19 mouse cellular contexts compared by ENCODE assay signal in genomic region chr2:52955831-52956230, GRCm38 (mm10).
DNase-seq lines count a peak whose midpoint lies in the region; ATAC-seq and TF ChIP-seq lines count a peak whose summit lies in the region.
"Had no signal": no experiment of that assay in that cellular context is flagged by ENCODE, and none has a peak within 500 bp of the region (broad histone marks: within the 10 kb centered on the region; RNA-seq: fewer than 3 reads in every experiment).

No protein-coding gene starts in this region.

- no peak overlapping the region for H3K4me2 ChIP-seq in hindbrain, embryonic 14.5 days (replicated peaks)
- H3K4me2 ChIP-seq in midbrain, embryonic 13.5 days (replicated peaks) = no peak overlapping the region
- no peak overlapping the region for H3K4me2 ChIP-seq in lung, postnatal 0 days (replicated peaks; ENCODE audit: low read depth, low read length)
- H3K4me2 ChIP-seq: heart, embryonic 12.5 days; intestine, embryonic 15.5 days; limb, embryonic 13.5 days; liver, embryonic 12.5 days; neural tube, embryonic 15.5 days had no signal

- WGBS in hindbrain, embryonic 10.5 days = 94% methylated on average over 10 of the region's 10 CpGs
- 90% methylated on average over 10 of the region's 10 CpGs for WGBS in hindbrain, embryonic 14.5 days
- 93% methylated on average over 10 of the region's 10 CpGs for WGBS in limb, embryonic 10.5 days
- WGBS in midbrain, embryonic 13.5 days = 94% methylated on average over 10 of the region's 10 CpGs
- WGBS in lung, postnatal 0 days = 88% methylated on average over 10 of the region's 10 CpGs

- H3K9me3 ChIP-seq in hindbrain, embryonic 10.5 days = peaks cover 3% of the 10 kb centered on the region; the same call in 1 of the 2 replicates
- H3K9me3 ChIP-seq in hindbrain, embryonic 14.5 days (ENCODE audit: control insufficient read depth, low read length) = no peaks in the 10 kb centered on the region
- no peaks in the 10 kb centered on the region for H3K9me3 ChIP-seq in limb, embryonic 10.5 days (replicated peaks)
- no peaks in the 10 kb centered on the region for H3K9me3 ChIP-seq in midbrain, embryonic 13.5 days
- H3K9me3 ChIP-seq in lung, postnatal 0 days (ENCODE audit: low read length) = 0 out of 2 replicates have a peak, but pooled peaks cover 5% of the 10 kb centered on the region
- H3K9me3 ChIP-seq: intestine, embryonic 15.5 days; limb, embryonic 13.5 days; liver, embryonic 12.5 days; neural tube, embryonic 15.5 days had no signal

- no peak overlapping the region for H3K4me3 ChIP-seq in hindbrain, embryonic 10.5 days
- no peak overlapping the region for H3K4me3 ChIP-seq in hindbrain, embryonic 14.5 days (replicated peaks; ENCODE audit: low read length)
- H3K4me3 ChIP-seq in limb, embryonic 10.5 days = no peak overlapping the region
- no peak overlapping the region for H3K4me3 ChIP-seq in midbrain, embryonic 13.5 days (replicated peaks)
- no peak overlapping the region for H3K4me3 ChIP-seq in lung, postnatal 0 days (ENCODE audit: low read depth, low read length)
- H3K4me3 ChIP-seq: heart, adult 2 months; heart, embryonic 12.5 days; intestine, embryonic 15.5 days; limb, embryonic 13.5 days; liver, embryonic 12.5 days; neural tube, embryonic 15.5 days had no signal

- TF ChIP-seq EP300 in lung, postnatal 0 days (IDR thresholded peaks at IDR 0.05) = no peak

- no peak for DNase-seq in hindbrain, embryonic 10.5 days (ENCODE audit: low spot score)
- no peak for DNase-seq in hindbrain, embryonic 14.5 days (ENCODE audit: low spot score)
- peak; percentile 59 for DNase-seq in 3T3-L1 (ENCODE audit: low read depth, low spot score)
- DNase-seq in NIH3T3 (ENCODE audit: low read depth) = peak; percentile 67
- peak; percentile 26 for DNase-seq in limb, embryonic 10.5 days (ENCODE audit: low spot score)
- no peak for DNase-seq in lung, postnatal 0 days (ENCODE audit: low spot score)
- no peak for DNase-seq in thymus, postnatal 14 days
- DNase-seq: cerebellum, adult 11 months; cerebellum, adult 9-10 months; retina, postnatal 1 day had no signal

- ATAC-seq in hindbrain, embryonic 14.5 days (ENCODE audit: low FRiP score) = no peak
- ATAC-seq in midbrain, embryonic 13.5 days = no peak
- no peak for ATAC-seq in lung, postnatal 0 days
- ATAC-seq: forebrain, embryonic 14.5 days; hindbrain, embryonic 16.5 days had no signal

- no peaks in the 10 kb centered on the region for H3K27me3 ChIP-seq in hindbrain, embryonic 10.5 days (ENCODE audit: insufficient read depth, poor library complexity, severe bottlenecking)
- no peaks in the 10 kb centered on the region for H3K27me3 ChIP-seq in hindbrain, embryonic 14.5 days (ENCODE audit: control insufficient read depth, insufficient read depth, low read length)
- H3K27me3 ChIP-seq in limb, embryonic 10.5 days (ENCODE audit: low read depth, poor library complexity, severe bottlenecking) = no peaks in the 10 kb centered on the region
- H3K27me3 ChIP-seq in midbrain, embryonic 13.5 days = no peaks in the 10 kb centered on the region
- no peaks in the 10 kb centered on the region for H3K27me3 ChIP-seq in lung, postnatal 0 days (replicated peaks; ENCODE audit: insufficient read depth, low read length)
- H3K27me3 ChIP-seq: heart, embryonic 12.5 days; intestine, embryonic 15.5 days; limb, embryonic 13.5 days; liver, embryonic 12.5 days; neural tube, embryonic 15.5 days had no signal

- peak overlapping the region; percentile 29; the same call in 1 of the 2 replicates for H3K27ac ChIP-seq in hindbrain, embryonic 10.5 days
- H3K27ac ChIP-seq in hindbrain, embryonic 14.5 days = no peak overlapping the region
- no peak overlapping the region for H3K27ac ChIP-seq in limb, embryonic 10.5 days
- no peak overlapping the region for H3K27ac ChIP-seq in midbrain, embryonic 13.5 days
- H3K27ac ChIP-seq in lung, postnatal 0 days (ENCODE audit: low read length) = no peak overlapping the region
- H3K27ac ChIP-seq: limb, embryonic 13.5 days; liver, embryonic 12.5 days; neural tube, embryonic 15.5 days had no signal

- H3K9ac ChIP-seq in hindbrain, embryonic 14.5 days = no peak overlapping the region
- H3K9ac ChIP-seq in midbrain, embryonic 13.5 days (replicated peaks) = no peak overlapping the region
- no peak overlapping the region for H3K9ac ChIP-seq in lung, postnatal 0 days (replicated peaks; ENCODE audit: low read depth)
- H3K9ac ChIP-seq: heart, embryonic 12.5 days; intestine, embryonic 15.5 days; limb, embryonic 13.5 days; liver, embryonic 12.5 days; neural tube, embryonic 15.5 days had no signal

- no peaks in the 10 kb centered on the region for H3K36me3 ChIP-seq in hindbrain, embryonic 10.5 days
- H3K36me3 ChIP-seq in hindbrain, embryonic 14.5 days (replicated peaks; ENCODE audit: control insufficient read depth, insufficient read depth) = no peaks in the 10 kb centered on the region
- no peaks in the 10 kb centered on the region for H3K36me3 ChIP-seq in limb, embryonic 10.5 days
- H3K36me3 ChIP-seq in midbrain, embryonic 13.5 days = no peaks in the 10 kb centered on the region
- H3K36me3 ChIP-seq in lung, postnatal 0 days (ENCODE audit: insufficient read depth, low read length) = no peaks in the 10 kb centered on the region
- H3K36me3 ChIP-seq: heart, embryonic 12.5 days; intestine, embryonic 15.5 days; limb, embryonic 13.5 days; liver, embryonic 12.5 days; neural tube, embryonic 15.5 days had no signal

- no peak for TF ChIP-seq CTCF in lung, postnatal 0 days (IDR thresholded peaks at IDR 0.05)

- peaks cover 44% of the 10 kb centered on the region for H3K4me1 ChIP-seq in hindbrain, embryonic 10.5 days (replicated peaks)
- peaks cover 34% of the 10 kb centered on the region for H3K4me1 ChIP-seq in hindbrain, embryonic 14.5 days (replicated peaks; ENCODE audit: control insufficient read depth, insufficient read depth, low read length)
- peaks cover 47% of the 10 kb centered on the region for H3K4me1 ChIP-seq in limb, embryonic 10.5 days
- peaks cover 38% of the 10 kb centered on the region for H3K4me1 ChIP-seq in midbrain, embryonic 13.5 days (replicated peaks)
- H3K4me1 ChIP-seq in lung, postnatal 0 days (ENCODE audit: insufficient read depth, low read depth, low read length) = peaks cover 5% of the 10 kb centered on the region; the same call in 1 of the 2 replicates

Comparison
In these comparisons a context has a peak if more than half of its experiments do, and no peak if none do; other contexts are left out.
1. DNase-seq: peak in 3T3-L1 (single experiment), NIH3T3 (single experiment) and limb, embryonic 10.5 days (single experiment); none in hindbrain, embryonic 10.5 days (single experiment), hindbrain, embryonic 14.5 days (single experiment), lung, postnatal 0 days (single experiment) and thymus, postnatal 14 days (single experiment).